Mouse (Mus musculus) bone marrow, adult 2 months (tissue): ENCODE results near the gene Cnksr1.

Experiments
- CTCF ChIP-seq: fragments of 200-500 bp; IDR thresholded peaks from 2 replicates; pipeline ENCODE4 v1.5.1; 2011; ENCODE audit warnings: low read length, control low read depth; ENCODE audit not compliant: control insufficient read depth, insufficient read depth
- POLR2A ChIP-seq: fragments of 200-500 bp; IDR thresholded peaks from 2 replicates; pipeline ENCODE4 v1.6.1; 2011; ENCODE audit warnings: low read depth, mild to moderate bottlenecking, control low read depth, low read length, borderline replicate concordance; ENCODE audit not compliant: control insufficient read depth

GRCm38 (mm10) chr4:134186268-134186667 lies 51.9 kb downstream of the Cnksr1 start:
- TF ChIP-seq CTCF (no peak), POLR2A (no peak)
